Mouse (Mus musculus): Measurements from ENCODE around the gene Teddm1b.
"Not testable (repeated sequence)": the region's sequence is repeated elsewhere in the genome, so short reads cannot be mapped to it uniquely, and the experiment has no call there.

The Teddm1b gene

GRCm38 (mm10) chr1:153874045-153874444 lies at the start of gene Teddm1b:
Gene Teddm1b (plus strand): TSS chr1:153874345.
- no peak for DNase-seq

- DNase-seq = no peak
These were observed 43.4 kb upstream of the Teddm1b start for GRCm38 (mm10) chr1:153830746-153831145.

DNA sequence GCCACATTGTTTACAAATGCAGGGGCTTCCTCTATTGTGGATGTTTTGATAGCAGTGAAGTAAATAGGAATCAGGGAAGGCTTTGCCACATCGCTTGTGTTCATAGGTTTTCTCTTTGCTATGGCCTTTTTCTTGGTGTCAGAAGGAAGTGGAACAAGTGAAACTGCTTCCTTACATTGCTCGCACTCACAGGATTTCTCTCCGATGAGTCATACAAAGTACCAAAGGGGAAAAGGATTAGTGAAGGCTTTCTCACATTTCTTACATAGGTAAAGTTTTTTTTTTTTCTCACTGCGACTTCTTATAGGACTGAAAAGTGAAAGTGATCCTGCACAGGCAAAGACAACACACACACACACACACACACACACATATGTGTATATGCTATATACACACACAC lies 38.1 kb upstream of the Teddm1b start:
- no peak for DNase-seq

DNA sequence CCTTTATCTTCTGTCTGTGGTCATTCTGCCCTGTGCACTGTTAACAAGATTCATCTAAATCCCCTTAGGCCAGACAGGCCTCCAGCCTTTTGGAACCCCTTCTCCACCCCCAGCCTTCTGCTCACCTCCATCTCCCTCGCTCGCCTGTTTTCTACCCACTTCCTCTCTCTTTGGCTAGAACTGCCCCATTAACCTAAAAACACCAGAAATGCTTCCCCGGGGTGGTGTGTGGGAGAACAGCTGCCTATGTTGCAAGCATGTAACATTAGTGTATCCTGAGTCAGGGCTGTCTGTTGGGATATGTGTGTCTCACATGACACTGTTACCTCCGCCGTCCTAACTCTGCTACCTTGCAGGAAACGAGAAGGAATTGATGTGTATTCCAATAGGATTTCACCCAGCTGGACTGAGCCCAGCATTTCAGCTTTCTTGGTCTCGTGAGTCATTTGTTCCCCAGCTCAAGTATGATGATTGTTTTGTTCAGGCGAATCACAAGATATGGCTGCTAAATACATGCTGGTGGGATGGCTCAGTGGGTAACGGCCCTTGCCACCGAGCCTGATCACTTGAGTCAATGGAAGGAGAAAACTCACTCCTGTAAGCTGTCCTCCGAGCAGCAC lies 31.9 kb upstream of the Teddm1b start:
- DNase-seq = no peak

- no peak for DNase-seq
These were observed 30.1 kb upstream of the Teddm1b start, which contains the start of gene Rgsl1 for GRCm38 (mm10) chr1:153844042-153844441. Gene Rgsl1 (minus strand): TSS chr1:153844142.

DNA sequence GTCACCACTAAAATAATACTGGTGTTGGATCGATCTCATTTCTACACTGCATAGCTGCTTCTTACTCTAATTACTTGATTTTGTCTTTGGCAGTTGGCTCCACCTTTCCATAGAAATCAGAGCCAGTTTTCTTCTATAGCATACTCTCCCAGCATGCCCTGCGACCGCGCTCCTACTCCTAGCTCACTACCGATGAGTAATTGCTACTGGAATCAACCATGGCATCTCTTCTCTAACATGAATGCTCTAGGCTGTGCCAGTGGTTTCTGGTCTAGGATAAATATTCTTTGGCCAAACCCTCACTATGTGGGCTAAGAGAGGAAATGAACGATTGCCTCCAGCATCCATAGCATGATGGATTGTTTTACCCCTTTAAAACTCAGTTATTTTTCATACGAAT lies 27.7 kb upstream of the Teddm1b start:
- no peak for DNase-seq

DNA sequence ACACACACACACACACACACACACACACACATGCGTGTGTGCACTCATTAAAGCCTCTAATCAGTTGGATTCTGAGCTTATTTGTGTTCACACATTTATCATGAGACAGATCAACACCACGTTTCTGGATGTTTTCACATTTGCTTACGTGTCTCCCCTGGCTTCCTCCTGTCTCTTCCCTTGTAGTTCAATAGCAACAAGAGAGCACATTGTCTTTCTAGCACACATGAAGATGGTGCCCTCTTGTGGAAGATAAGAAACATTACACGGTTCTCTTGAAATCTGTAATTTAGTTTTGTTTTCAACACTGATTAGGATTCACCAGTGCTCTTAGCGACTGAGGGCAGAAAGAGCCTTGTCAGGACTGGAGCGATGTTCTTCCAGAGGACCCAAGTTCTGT lies 27.3 kb upstream of the Teddm1b start:
- peak; percentile 3 to 9 for DNase-seq

- DNase-seq = not testable (repeated sequence)
These were observed 21.4 kb upstream of the Teddm1b start for GRCm38 (mm10) chr1:153852696-153853095.

DNA sequence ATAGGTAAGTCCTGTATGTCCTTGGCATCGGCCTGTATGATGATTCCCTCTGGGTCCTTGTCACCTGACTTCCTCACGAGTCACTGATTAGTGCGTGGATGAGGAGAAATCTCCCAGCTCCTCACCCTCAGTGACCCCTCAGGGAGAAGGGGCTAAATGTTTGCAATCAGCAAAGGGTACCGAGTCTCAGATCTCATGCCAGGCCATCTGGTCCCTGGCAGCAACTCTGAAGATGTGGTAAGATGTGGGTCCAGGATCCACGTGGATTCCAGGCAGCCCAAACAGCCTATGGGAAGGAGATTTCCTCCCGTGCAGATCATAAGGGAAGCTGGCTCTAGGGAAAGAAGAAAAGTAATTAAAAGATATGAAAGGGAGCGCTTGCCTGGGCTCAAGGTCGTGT lies 18.2 kb upstream of the Teddm1b start:
- no peak for DNase-seq

DNA sequence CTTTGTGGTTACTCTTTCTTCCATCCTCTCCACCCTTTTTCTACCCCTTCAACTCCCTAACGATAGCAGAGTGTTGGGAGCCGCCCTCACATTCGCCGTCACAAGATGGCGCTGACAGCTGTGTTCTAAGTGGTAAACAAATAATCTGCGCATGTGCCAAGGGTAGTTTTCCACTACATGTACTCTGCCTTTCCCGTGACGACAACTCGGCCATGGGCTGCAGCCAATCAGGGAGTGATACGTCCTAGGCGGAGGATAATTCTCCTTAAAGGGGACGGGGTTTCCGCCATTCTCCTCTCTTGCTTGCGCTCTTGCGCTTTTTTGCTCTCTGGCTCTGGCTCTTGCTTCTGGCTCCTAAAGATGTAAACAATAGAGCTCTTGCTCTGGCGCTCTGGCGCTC lies 6.2 kb downstream of the Teddm1b start:
- DNase-seq = not testable (repeated sequence)

- DNase-seq = no peak
These were observed 12.0 kb downstream of the Teddm1b start for GRCm38 (mm10) chr1:153886024-153886633.

DNA sequence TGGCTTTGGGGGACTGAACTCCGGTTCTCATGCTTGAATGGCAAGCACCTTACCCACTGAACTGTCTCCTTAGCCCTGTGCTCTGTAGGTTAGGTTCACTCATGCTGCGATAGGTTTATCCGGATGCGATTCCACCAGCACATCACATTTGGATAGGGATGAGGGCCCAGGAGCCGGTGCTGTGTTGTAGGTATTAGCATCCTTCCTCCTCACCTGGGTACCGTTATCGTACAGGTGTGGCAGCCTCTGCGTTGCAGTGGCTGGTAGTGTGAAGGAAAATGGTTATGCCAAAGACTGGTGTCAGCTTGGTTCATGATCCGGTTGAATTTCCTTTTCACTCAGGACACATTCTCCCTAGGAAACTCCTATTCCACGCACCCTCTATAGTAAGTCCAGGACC lies 16.0 kb downstream of the Teddm1b start:
- DNase-seq = no peak

GRCm38 (mm10) chr1:153891442-153891841 lies 17.3 kb downstream of the Teddm1b start, which contains the start of gene Teddm1a:
Gene Teddm1a (plus strand): TSS chr1:153891742.
- no peak for DNase-seq

GRCm38 (mm10) chr1:153893746-153894145 lies 19.6 kb downstream of the Teddm1b start:
- no peak for DNase-seq

DNA sequence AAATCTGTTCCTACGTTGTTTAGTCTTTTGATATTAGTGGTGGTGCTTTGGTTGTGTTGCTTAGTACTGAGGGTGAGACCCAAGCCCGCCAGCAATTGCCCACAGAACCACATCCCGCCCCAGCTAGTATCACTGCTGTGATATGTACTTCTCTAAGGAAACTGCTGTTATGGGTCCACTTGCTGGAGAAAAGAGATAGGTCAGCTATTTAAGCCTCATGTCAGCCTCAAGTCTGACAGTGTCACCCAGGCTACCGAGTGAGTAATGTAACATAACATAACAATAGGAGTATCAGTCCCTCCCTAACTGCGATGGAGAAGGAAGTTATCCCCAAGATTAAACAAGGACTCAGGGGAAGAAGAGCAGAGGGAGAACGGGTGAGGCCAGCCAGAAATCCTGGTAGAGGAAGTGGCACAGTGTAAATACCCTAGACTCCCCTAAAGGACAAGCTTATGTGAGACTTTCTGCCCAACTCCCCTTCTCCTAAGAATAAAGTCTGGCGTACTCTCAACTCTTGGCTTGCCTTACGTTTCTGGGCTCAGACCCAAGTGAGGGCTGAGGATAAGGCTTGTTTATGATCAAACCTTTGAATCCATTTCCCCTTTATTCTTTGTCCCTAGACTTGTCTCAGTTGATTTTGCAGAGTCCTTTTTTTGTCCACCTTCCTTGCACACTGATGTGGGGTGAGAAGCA lies 20.2 kb downstream of the Teddm1b start:
- DNase-seq = no peak

DNA sequence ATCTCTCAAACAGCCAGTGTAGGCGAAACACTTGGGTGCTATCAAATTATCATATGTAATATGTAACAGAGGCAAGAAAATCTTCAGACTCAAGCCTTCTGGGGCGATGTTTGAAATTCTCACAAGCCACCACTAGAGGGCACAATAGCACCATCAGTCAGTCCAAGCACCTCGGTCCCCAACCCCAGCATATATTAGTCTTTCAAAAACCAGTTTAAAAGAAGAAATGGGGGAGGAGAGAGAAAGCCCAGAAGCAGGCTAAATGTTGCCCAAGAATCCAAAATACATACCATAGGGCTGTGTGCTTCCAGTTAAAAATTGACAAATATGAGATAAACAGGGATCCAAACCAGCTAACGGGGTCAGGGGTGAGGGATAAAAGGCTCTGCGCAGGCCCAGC lies 20.8 kb downstream of the Teddm1b start:
- peak; percentile 79 to 81 for DNase-seq

- no peak for DNase-seq
These were observed 23.1 kb downstream of the Teddm1b start for GRCm38 (mm10) chr1:153897196-153897595.

DNA sequence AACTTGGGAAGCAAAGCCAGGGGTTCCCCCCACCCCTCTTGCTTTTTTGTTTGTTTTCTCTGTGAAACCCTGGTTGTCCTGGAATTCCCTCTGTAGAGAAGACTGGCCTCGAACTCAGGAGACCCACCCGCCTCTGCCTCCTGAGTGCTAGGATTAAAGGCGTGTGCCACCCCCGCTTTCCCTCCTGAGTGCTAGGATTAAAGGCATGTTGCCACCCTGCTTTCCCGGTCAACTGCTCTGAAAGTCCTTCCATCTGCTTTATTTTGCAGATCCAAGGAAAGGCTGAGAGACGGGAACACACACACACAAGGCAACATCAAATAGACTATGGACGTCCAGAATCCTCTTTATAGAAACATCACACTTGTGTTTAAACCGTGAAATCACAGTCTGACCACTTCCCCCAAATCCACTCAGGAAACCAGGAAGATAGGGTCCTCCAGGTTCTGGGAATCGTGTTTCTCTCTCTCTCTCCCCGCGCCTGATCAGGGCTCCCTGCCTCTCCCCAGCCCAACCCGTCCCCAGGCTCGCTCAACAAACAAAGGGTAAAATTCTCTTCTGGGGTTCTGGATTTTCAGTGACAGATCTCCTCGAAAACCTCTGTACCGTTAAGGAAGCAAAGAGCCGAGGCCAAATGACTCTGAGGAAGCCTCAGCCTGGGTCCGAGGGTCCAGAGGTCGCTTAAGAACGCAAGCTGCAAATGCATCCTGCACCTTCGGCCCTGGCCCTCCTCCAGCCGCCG lies 25.0 kb downstream of the Teddm1b start:
- DNase-seq = no peak

DNA sequence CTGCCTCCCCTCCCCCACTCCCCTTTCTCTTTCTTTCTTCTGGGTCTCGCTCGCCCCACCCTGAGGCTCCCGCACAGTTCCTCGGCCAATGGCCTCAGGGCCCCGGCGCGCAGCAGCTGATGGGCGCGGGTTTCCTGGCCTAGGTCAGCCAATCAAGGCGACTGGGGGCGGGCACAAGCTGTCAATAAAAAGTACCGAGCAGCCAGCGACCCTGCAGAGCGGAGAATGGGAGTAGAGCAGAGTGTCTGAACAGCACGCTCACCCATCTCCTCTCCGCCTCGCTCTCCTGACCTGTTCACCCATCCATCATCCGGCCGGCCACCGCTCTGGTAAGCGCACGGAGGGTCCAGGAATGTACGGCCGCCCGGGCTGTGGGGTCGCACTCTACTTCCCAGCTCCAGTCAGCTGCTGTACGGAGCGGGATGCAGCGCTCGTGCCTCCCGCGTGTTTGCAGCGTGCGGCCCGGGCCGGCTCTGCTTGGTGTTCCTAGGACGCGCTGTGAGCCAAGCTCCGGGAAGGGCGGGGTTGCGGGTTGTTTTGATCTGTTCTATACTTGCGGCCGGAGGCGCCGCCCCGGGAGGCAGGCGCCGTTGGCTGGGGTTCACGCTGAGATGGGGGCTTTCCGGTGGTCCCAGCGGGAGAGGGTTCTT lies 25.7 kb downstream of the Teddm1b start, which contains the start of the genes Glul and Teddm2:
Gene Glul, plus strand, starts transcription at position 214 of the 650 bp plus-strand sequence.
Gene Teddm2, minus strand, starts transcription at position 498 of the 650 bp plus-strand sequence.
- peak; percentile 94 to 96 for DNase-seq

- DNase-seq = peak; percentile 51 to 57
These were observed 26.2 kb downstream of the Teddm1b start for GRCm38 (mm10) chr1:153900381-153900780.

DNA sequence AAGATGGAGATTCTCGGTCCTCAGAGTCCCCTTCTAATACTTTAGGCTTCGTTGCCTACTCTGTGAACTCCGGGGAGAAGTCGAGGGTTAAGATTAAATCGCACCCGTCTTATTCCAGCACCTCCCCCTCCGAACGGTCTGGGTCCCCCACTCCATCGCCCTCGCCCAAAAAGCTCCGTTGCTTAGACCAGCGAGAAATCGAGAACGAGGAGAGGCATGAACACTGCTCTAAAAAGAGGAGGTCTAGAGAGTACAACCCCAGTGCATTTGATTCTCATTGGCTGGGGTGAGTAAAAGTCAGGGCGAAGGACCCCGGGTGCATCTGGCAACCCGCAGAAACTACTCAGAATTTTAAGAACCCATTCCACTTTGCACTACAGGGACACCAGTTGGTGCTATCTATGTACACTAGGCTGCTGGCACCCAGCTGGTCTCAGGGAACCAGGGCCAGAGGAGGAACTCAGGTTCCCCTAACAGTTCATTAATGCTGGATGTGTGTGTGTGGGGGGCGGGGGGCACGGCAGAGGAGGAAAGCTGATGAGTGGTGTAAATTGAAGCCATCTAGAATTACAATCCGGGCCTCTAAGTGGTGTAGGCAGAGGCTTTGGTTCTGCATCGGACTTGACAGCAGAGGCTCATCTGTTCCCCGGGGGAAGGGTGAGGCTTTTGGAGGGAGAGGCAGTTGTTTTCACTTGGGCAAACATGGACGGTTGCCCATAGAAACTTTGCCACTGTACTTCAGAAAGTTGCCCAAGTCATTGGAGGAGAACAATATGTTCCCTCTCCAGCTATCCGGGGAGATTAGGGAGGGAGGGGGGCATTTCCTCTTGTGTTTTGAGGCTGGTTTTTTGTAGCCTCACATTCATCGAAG lies 26.9 kb downstream of the Teddm1b start:
- peak; percentile 38 to 48 for DNase-seq

- no peak for DNase-seq
These were observed 28.9 kb downstream of the Teddm1b start for GRCm38 (mm10) chr1:153903006-153903405.
